ENCODE assay signal across 28 mouse cellular contexts in the genomic region with DNA sequence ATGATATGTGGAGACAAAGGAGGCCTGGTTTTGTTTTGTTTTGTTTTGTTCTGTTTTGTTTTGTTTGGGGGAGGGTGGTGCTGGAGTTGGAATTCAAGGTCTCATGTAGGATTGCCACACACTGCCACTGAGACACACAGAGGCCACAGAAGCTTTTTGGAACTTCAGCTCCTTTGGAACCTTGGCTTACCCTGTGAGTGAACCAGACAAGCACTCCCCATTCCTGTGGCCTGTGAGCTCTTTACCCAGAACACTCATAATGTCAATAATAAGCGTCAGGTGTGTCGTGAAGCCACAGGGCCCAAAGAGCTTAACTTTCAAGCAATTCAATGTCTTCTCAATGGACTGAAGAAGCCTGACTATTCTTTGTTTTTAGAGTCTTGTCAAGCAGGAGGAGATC.
A peak's percentile ranks its signal among the peaks of the same experiment; 100 is the strongest.
DNase-seq lines count a peak whose midpoint lies in the region; ATAC-seq and TF ChIP-seq lines count a peak whose summit lies in the region.
"Had no signal": no experiment of that assay in that cellular context is flagged by ENCODE, and none has a peak within 500 bp of the region (broad histone marks: within the 10 kb centered on the region; RNA-seq: fewer than 3 reads in every experiment).

No protein-coding gene starts in this region.

- peak; percentile 14 for DNase-seq in adrenal gland, adult 2 months
- no peak for DNase-seq in adrenal gland, postnatal 25 days
- peak; percentile 80 for DNase-seq in lung, postnatal 0 days (ENCODE audit: low spot score)
- DNase-seq in lung, postnatal 4 days: no peak
- peak; percentile 17 for DNase-seq in urinary bladder, postnatal 14 days (ENCODE audit: low spot score)
- DNase-seq in urinary bladder, postnatal 10 days (ENCODE audit: low spot score): no peak
- no peak for DNase-seq in thymus, postnatal 36 days
- DNase-seq: adrenal gland, adult 8-10 months; adrenal gland, postnatal 14 days; B cell, adult 2 months; cerebellum, adult 11 months; cerebellum, adult 18-20 months; cerebellum, adult 8-10 months; cerebellum, adult 9-11 months; cerebellum, postnatal 14 days; cerebellum, postnatal 36 days; embryo, embryonic 11 days had no signal

- H3K27me3 ChIP-seq in lung, postnatal 0 days (replicated peaks; ENCODE audit: insufficient read depth, low read length): no peaks in the 10 kb centered on the region
- H3K27me3 ChIP-seq: CH12.LX; embryonic facial prominence, embryonic 13.5 days; embryonic facial prominence, embryonic 15.5 days; forebrain, embryonic 12.5 days; Patski had no signal

- H3K4me2 ChIP-seq in lung, postnatal 0 days (replicated peaks; ENCODE audit: low read depth, low read length): no peak overlapping the region
- H3K4me2 ChIP-seq: embryonic facial prominence, embryonic 13.5 days; embryonic facial prominence, embryonic 15.5 days; forebrain, embryonic 12.5 days had no signal

- TF ChIP-seq CTCF in lung, postnatal 0 days (IDR thresholded peaks at IDR 0.05): no peak

- H3K36me3 ChIP-seq in lung, postnatal 0 days (ENCODE audit: insufficient read depth, low read length): no peaks in the 10 kb centered on the region
- H3K36me3 ChIP-seq: embryonic facial prominence, embryonic 13.5 days; embryonic facial prominence, embryonic 15.5 days; forebrain, embryonic 10.5 days; forebrain, embryonic 12.5 days; G1E had no signal

- no peak overlapping the region for H3K4me3 ChIP-seq in lung, postnatal 0 days (ENCODE audit: low read depth, low read length)
- H3K4me3 ChIP-seq: embryonic facial prominence, embryonic 13.5 days; embryonic facial prominence, embryonic 15.5 days; erythroblast, embryonic 14.5 days; forebrain, embryonic 10.5 days; forebrain, embryonic 12.5 days had no signal

- no peak overlapping the region for H3K27ac ChIP-seq in lung, postnatal 0 days (ENCODE audit: low read length)
- H3K27ac ChIP-seq: embryonic facial prominence, embryonic 13.5 days; embryonic facial prominence, embryonic 15.5 days; forebrain, embryonic 10.5 days; forebrain, embryonic 12.5 days had no signal

- WGBS in lung, postnatal 0 days: 59% methylated on average over 2 of the region's 2 CpGs

- H3K4me1 ChIP-seq in lung, postnatal 0 days (ENCODE audit: insufficient read depth, low read depth, low read length): no peaks in the 10 kb centered on the region
- H3K4me1 ChIP-seq: embryonic facial prominence, embryonic 13.5 days; embryonic facial prominence, embryonic 15.5 days; forebrain, embryonic 12.5 days had no signal

- TF ChIP-seq EP300 in lung, postnatal 0 days (IDR thresholded peaks at IDR 0.05): peak; percentile 19; the same call in 1 of the 2 replicates

- H3K9me3 ChIP-seq in lung, postnatal 0 days (ENCODE audit: low read length): no peaks in the 10 kb centered on the region
- H3K9me3 ChIP-seq: embryonic facial prominence, embryonic 13.5 days; embryonic facial prominence, embryonic 15.5 days; forebrain, embryonic 10.5 days; forebrain, embryonic 12.5 days; G1E had no signal

- peak; percentile 84 for ATAC-seq in lung, postnatal 0 days
- ATAC-seq: CD4-positive, CD25-positive, alpha-beta regulatory T cell, adult 4 months; forebrain, embryonic 14.5 days; forebrain, embryonic 16.5 days; Patski had no signal

- H3K9ac ChIP-seq in lung, postnatal 0 days (replicated peaks; ENCODE audit: low read depth): no peak overlapping the region
- H3K9ac ChIP-seq: embryonic facial prominence, embryonic 13.5 days; embryonic facial prominence, embryonic 15.5 days; forebrain, embryonic 12.5 days had no signal

Comparison
In these comparisons a context has a peak if more than half of its experiments do, and no peak if none do; other contexts are left out.
1. DNase-seq: peak in adrenal gland, adult 2 months (single experiment), lung, postnatal 0 days (single experiment) and urinary bladder, postnatal 14 days (single experiment); none in adrenal gland, postnatal 25 days (single experiment), lung, postnatal 4 days (0 of 2), urinary bladder, postnatal 10 days (single experiment) and thymus, postnatal 36 days (0 of 2).